Mouse (Mus musculus): ENCODE data around the gene Gpr75.

Gene Gpr75

DNA sequence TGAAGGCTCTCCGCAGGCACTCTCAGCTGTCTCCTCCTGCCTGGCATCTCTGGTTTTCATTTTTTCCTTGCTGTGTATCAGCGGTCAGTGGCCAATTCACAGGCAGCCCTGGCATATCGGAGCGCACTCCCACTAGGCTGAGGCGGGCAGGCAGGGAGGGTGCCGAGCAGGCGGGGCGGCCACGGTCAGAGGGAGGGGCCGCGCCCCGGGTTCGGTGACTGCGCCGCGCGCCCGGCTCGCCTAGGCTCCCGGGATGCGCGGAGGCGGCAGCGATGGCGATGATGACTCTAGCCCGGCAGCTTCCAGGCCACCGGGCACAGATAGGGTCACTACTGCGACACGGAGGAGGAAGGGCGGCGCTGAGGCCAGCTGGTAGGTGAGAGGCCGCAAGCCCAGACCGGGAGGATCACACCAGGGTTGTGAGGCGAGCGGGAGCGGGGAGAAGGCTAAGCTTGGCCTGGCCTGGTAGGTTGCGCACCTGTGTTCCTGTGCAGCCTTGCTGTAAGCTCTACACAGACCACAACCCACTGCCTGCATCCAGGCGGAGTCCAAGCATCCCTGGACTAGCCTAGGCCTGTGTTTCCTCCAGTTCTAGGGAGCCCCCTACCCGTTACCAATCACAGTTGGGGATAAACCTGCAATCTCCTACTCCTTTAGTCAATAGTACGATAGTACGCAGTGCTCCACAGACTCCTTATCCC is at the start of gene Gpr75, which contains the start of gene Asb3:
Gene Gpr75 (plus strand): TSS at position 188 of the 701 bp plus-strand sequence.
Gene Asb3 (plus strand): TSS at position 246 of the 701 bp plus-strand sequence.
- DNase-seq (ENCODE audit: low read depth, low spot score): peak; percentile 73

DNA sequence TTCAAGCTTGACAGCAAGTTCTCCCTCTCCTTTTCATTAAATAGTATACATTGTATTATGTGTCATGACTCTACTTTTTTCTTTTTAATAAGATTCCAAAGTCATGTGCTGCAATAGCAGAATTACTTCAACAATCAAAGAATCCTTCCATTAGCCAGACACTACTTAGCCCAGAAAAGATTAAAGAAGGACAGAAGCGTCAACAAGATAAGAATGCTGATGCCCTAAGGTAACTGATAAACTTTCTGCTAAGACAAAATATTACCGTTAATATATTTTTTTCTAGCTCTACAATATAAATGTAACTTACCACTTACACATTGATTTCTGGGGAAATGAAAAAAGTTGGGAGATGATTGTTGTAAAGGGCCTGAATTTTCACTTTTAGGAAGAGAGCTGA is 46.4 kb upstream of the Gpr75 start:
- no peak for DNase-seq (ENCODE audit: low read depth, low spot score)

DNA sequence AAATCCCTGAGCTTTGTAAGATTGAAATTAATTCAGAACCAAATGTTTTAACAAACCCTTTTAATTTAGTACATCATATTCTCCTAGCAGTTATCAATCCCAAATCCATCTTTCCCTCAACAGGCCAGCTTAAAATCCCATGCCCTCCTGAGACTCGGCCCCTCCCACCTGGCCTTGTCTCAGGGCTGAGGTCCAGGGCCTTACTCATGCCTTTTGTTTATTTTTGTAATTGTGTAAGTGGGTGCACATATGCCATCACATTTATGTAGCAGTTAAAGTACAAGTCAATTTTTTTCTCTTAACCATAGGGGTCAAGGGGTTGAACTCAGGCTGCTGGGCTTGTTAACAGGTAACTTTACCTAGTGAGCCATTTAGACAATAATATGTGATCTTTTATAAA is 40.8 kb upstream of the Gpr75 start:
- no peak for DNase-seq (ENCODE audit: low read depth, low spot score)

DNA sequence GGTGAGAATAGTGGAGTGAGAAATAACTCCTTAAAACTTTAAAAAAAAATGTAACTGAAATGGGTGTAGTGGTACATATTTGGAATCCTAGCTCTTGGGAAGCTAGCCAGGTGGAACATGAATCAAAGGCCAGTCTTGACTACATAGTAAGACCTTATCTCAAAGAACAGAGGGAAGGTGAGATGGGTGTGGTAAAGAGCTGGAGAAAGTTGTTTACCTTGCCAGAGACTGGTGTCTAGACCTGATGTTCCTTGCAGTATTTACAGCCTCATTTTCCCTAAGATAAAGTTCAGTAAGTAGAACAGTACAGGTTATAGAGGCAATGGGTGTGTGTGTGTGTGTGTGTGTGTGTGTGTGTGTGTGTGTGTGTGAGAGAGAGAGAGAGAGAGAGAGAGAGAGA is 12.7 kb upstream of the Gpr75 start:
- DNase-seq (ENCODE audit: low read depth, low spot score): no peak

DNA sequence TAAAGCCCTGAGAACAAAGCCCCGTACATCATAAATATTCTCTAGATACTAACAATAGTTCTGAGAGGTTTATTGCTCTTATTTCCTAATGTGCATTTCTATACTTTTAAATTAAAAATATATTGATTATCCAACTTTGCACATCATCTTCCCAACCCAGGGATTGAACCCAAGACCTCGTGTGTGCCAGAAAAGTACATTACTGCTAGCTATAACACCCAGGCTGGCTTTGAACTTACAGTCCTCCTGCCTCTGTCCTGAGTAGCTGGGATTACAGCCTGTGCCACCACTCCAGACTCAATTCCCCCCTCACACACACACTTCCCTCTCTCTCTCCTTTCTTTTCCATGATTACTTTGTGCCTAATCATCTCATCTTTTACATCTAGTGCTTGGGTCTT is 3.0 kb downstream of the Gpr75 start:
- DNase-seq (ENCODE audit: low read depth, low spot score): no peak

DNA sequence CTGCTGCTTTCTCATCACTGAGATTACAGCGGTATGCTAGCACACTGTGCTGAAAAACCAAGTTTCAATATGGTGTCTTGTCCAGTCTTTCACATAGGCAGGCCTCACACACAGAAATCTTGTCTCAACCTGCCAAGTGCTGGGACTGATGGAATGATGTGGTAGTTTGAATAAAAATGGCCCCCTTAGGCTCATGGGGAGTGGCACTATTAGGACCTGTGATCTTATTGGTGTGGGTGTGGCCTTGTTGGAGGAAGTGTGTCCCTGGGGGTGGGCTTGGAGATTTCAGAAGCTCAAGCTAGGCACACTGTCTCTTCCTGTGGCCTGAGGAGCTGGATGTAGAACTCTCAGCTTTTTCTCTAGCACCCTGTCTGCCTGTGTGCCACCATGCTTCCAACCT is 11.0 kb downstream of the Gpr75 start:
- DNase-seq (ENCODE audit: low read depth, low spot score): peak; percentile 86

DNA sequence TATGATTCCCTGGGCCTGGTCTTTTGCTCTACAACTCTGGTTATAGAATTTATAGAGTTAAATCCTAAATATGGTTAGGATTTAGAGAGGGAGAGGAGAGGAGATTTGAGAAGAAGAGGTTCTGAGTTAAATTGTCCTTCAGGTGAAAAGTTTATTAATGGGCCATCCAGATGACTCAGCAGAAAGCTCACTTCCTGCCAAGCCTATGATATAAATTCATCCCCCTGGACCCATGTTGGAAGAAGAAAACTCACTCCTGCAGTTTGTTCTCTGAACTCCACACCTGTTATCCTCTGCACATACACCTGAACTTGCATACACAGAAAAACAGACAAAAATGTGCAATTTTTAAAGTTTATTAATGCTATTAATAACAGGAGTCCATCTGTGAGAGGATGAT is 14.2 kb downstream of the Gpr75 start:
- no peak for DNase-seq (ENCODE audit: low read depth, low spot score)

DNA sequence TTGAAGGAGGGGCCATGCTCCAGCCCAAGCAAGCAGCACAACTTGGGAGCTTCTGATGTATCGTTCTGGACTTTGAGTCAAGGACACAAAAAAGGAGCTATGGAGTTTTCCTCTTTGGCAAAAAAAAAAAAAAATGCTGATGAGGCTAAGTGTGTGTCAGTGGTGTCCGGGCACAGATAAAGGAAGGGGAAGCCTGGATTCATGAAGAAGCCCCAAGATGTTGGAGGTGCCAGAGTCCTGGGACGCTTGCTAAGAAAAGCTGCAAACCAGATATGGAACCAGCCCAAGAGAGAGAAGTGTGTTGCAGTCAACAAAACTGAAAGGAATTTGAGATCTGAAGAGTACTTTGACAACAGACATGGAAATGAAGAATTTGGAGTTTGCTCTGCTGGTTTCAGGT is 27.2 kb downstream of the Gpr75 start:
- no peak for DNase-seq (ENCODE audit: low read depth, low spot score)

DNA sequence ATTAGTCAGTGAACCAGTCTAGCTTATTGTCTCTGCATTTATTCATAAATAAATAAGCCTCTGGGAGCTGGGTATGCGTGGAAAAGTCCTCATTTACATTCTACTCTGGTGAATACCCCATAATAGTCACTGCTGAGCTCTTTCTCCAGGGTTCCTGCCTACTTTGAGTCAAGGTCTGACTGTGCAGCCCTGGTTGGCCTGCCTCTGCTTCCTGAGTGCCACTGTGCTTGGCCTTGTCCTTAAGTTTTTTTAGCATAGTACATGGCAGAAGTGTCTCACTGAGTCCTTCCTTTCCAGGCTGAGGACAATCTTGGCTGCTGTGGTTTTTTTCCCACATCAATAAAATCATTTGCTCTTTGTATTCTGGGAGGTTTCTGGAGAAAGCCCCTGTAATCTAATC is 35.5 kb downstream of the Gpr75 start:
- no peak for DNase-seq (ENCODE audit: low read depth, low spot score)

DNA sequence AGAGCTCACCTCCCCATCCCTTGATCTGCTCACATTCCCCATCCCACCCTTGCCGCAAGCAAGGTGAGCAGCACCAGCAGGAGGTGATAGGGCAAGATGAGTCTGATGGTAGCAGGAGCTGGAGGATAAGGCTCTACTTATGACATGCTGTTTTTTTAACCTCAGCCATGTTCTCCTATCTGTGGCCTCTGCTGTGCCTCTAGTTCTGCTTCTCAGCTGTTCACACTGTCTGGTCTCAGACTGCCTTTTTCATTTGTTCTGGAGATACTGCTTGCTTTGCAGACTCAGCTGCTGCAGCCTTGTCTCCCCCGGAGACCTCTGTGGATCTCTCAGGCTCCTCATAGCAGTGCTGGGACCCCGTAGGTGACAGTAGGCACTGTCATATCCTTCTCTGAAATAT is 38.1 kb downstream of the Gpr75 start:
- no peak for DNase-seq (ENCODE audit: low read depth, low spot score)

DNA sequence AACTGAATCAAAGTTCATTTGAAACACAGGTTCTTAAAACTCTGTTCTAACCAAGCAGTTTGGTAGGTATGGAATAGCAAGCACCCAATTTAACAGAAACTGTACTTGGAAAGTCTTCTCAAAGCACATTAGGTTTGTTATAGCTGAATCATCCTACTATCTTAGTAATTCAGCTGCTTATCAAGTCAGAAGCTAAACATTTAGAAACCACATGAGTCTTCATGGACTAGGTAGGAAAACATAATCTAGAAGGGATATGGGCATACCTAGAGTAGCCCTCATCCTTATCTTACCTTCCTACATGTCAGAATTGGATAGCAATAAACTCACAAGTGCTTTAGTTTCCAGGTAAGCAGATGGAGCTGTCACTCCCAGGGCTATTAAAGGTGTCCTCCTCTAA is 42.9 kb downstream of the Gpr75 start:
- no peak for DNase-seq (ENCODE audit: low read depth, low spot score)

DNA sequence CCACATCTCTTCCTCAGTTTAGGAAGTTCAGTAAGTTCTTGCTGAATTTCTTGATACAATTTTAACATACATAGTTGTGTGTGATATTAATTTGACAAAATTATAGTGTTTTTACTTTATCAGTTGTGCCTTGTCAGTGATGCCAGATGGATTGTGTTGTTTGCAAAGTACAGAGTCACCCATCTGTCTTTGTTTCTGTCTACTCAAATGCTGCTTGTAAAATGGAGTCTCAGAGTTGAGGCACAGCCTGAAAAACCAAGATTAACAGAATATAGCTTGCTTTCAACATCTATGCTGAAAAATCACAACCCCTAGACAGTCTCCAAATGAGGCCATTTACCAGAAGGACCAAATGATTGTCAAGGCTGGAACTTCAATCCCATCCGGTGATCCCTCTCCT is 43.3 kb downstream of the Gpr75 start:
- DNase-seq (ENCODE audit: low read depth, low spot score): no peak
